Mouse (Mus musculus): ENCODE measurements around the gene Rps15.

The Rps15 gene

DNA sequence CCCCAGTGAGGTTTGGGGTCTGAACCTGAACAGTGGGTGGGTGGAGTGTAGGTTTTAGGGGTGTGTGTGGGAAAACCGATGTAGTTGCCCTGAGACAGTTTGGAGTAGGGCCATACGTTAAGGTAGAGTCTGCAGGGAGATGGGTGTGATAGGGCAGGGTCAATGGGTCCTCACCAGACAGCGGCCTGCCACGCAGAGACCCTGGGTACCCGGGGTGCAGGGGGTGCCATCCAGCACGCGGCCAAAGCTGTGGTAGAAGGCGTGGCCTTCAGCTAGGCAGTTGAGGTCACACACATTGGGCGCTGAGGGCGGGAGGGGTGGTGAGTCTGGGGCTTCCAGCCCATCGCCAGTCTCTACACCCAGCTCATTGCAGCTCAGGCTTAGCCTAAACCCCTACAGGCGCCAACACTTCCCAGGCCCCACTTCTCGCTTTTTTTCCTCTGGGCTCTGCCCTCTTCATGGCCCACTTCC, 51.2 kb downstream of the Rps15 start:
- DNase-seq, result peak; percentile 52
